Mouse (Mus musculus): ENCODE results near the gene Gtsf1. TPM values are rescaled to one million over a fixed set of nuclear protein-coding genes. Genes with fewer than 3 reads are reported as not detected.

Gtsf1 gene
- polyA plus RNA-seq, 1 experiment from 2014 or later = 0.27 TPM

Other genes with a start within 250 kb of the Gtsf1 start
- 109 and 120 TPM in 2 replicates for gene Cbx5, start 190.7 kb downstream of the Gtsf1 start, polyA plus RNA-seq (2015; fragmentation: Nextera tagmentation; extraction: Ambion mirVana)
- 831 and 924 TPM in 2 replicates for gene Hnrnpa1, start 190.0 kb downstream of the Gtsf1 start, polyA plus RNA-seq (2015; fragmentation: Nextera tagmentation; extraction: Ambion mirVana)
- gene Nfe2, start 172.1 kb downstream of the Gtsf1 start, polyA plus RNA-seq (2015; fragmentation: Nextera tagmentation; extraction: Ambion mirVana) = 3.8 and 4.2 TPM in 2 replicates
- gene Copz1, start 157.8 kb downstream of the Gtsf1 start, polyA plus RNA-seq (2015; fragmentation: Nextera tagmentation; extraction: Ambion mirVana) = 324 and 333 TPM in 2 replicates
- 0.30 and 0.67 TPM in 2 replicates for gene Gpr84, start 119.9 kb downstream of the Gtsf1 start, polyA plus RNA-seq (2015; fragmentation: Nextera tagmentation; extraction: Ambion mirVana)
- 12.4 and 14.4 TPM in 2 replicates for gene Zfp385a, start 90.4 kb downstream of the Gtsf1 start, polyA plus RNA-seq (2015; fragmentation: Nextera tagmentation; extraction: Ambion mirVana)
- 40.7 and 44.3 TPM in 2 replicates for gene Itga5, start 63.7 kb downstream of the Gtsf1 start, polyA plus RNA-seq (2015; fragmentation: Nextera tagmentation; extraction: Ambion mirVana)
- gene Gtsf2, start 18.0 kb upstream of the Gtsf1 start, polyA plus RNA-seq (2015; fragmentation: Nextera tagmentation; extraction: Ambion mirVana) = not detected in 2 replicates
- gene Nckap1l, start 23.3 kb upstream of the Gtsf1 start, polyA plus RNA-seq (2015; fragmentation: Nextera tagmentation; extraction: Ambion mirVana) = 1.6 and 2.0 TPM in 2 replicates
- gene Pde1b, start 72.6 kb upstream of the Gtsf1 start, polyA plus RNA-seq (2015; fragmentation: Nextera tagmentation; extraction: Ambion mirVana) = 4.7 and 4.8 TPM in 2 replicates
- gene Ppp1r1a, start 107.5 kb upstream of the Gtsf1 start, polyA plus RNA-seq (2015; fragmentation: Nextera tagmentation; extraction: Ambion mirVana) = 22.8 and 23.5 TPM in 2 replicates
- gene Glycam1, start 134.6 kb upstream of the Gtsf1 start, polyA plus RNA-seq (2015; fragmentation: Nextera tagmentation; extraction: Ambion mirVana) = not detected in 2 replicates

All from kidney, embryonic 16.5 days (tissue).